Mouse (Mus musculus) splenic B cell, adult 2 months (primary cell): ENCODE measurements around the gene Spata13.
A peak's percentile ranks its signal among the peaks of the same experiment; 100 is the strongest.

ENCODE experiments used
- DNase-seq: peaks from one replicate; pipeline ENCODE4 v3.0.0-alpha.2; 2011; ENCODE audit warnings: low read depth, low spot score
- H3K27me3 ChIP-seq: 2 replicates; pipeline ENCODE4 v1.6.1; 2012; ENCODE audit warnings: mild to moderate bottlenecking, low read length, moderate library complexity, mixed read lengths; ENCODE audit not compliant: control insufficient read depth, poor library complexity, insufficient read depth, severe bottlenecking
- H3K36me3 ChIP-seq: 2 replicates; pipeline ENCODE4 v1.6.1; 2012; ENCODE audit warnings: mild to moderate bottlenecking, low read length, moderate library complexity, mixed read lengths; ENCODE audit not compliant: control insufficient read depth, poor library complexity, insufficient read depth, severe bottlenecking

Gene Spata13

GRCm38 (mm10) chr14:60654708-60655107 lies 20.9 kb downstream of the Spata13 start:
- Histone ChIP-seq H3K36me3 (no peaks in the 10 kb centered on the region), H3K27me3 (no peaks in the 10 kb centered on the region)
- no peak for DNase-seq

GRCm38 (mm10) chr14:60655941-60656700 lies 22.3 kb downstream of the Spata13 start:
- Histone ChIP-seq H3K36me3 (no peaks in the 10 kb centered on the region), H3K27me3 (no peaks in the 10 kb centered on the region)
- no peak for DNase-seq

- Histone ChIP-seq H3K36me3 (no peaks in the 10 kb centered on the region), H3K27me3 (no peaks in the 10 kb centered on the region)
- DNase-seq, result no peak
Observed at GRCm38 (mm10) chr14:60656701-60657085, 22.9 kb downstream of the Spata13 start.

GRCm38 (mm10) chr14:60657891-60658290 lies 24.1 kb downstream of the Spata13 start:
- DNase-seq, result no peak
- Histone ChIP-seq H3K36me3 (no peaks in the 10 kb centered on the region), H3K27me3 (no peaks in the 10 kb centered on the region)

GRCm38 (mm10) chr14:60659498-60659897 lies 25.7 kb downstream of the Spata13 start:
- no peak for DNase-seq
- Histone ChIP-seq H3K27me3 (no peaks in the 10 kb centered on the region), H3K36me3 (no peaks in the 10 kb centered on the region)

- no peaks in the 10 kb centered on the region for H3K36me3 ChIP-seq
- no peak for DNase-seq
- no peaks in the 10 kb centered on the region for H3K27me3 ChIP-seq
Observed at GRCm38 (mm10) chr14:60660591-60660990, 26.8 kb downstream of the Spata13 start.

- DNase-seq, result no peak
- Histone ChIP-seq H3K27me3 (no peaks in the 10 kb centered on the region), H3K36me3 (no peaks in the 10 kb centered on the region)
Observed at GRCm38 (mm10) chr14:60661281-60661680, 27.5 kb downstream of the Spata13 start.

- no peaks in the 10 kb centered on the region for H3K36me3 ChIP-seq
- no peaks in the 10 kb centered on the region for H3K27me3 ChIP-seq
- no peak for DNase-seq
Observed at GRCm38 (mm10) chr14:60663309-60663940, 29.6 kb downstream of the Spata13 start.

- no peak for DNase-seq
- no peaks in the 10 kb centered on the region for H3K27me3 ChIP-seq
- no peaks in the 10 kb centered on the region for H3K36me3 ChIP-seq
Observed at GRCm38 (mm10) chr14:60664641-60665040, 30.8 kb downstream of the Spata13 start.

- H3K27me3 ChIP-seq, result no peaks in the 10 kb centered on the region
Observed at GRCm38 (mm10) chr14:60665263-60665662, 31.5 kb downstream of the Spata13 start.

GRCm38 (mm10) chr14:60666252-60666651 lies 32.5 kb downstream of the Spata13 start:
- no peaks in the 10 kb centered on the region for H3K36me3 ChIP-seq
- no peaks in the 10 kb centered on the region for H3K27me3 ChIP-seq
- peak; percentile 60 for DNase-seq

More at GRCm38 (mm10) chr14:60665263-60665662, 31.5 kb downstream of the Spata13 start:
- H3K36me3 ChIP-seq, result no peaks in the 10 kb centered on the region
- DNase-seq, result no peak

- Histone ChIP-seq H3K36me3 (no peaks in the 10 kb centered on the region), H3K27me3 (no peaks in the 10 kb centered on the region)
- no peak for DNase-seq
Observed at GRCm38 (mm10) chr14:60670191-60670590, 36.4 kb downstream of the Spata13 start.

- Histone ChIP-seq H3K27me3 (no peaks in the 10 kb centered on the region), H3K36me3 (no peaks in the 10 kb centered on the region)
- no peak for DNase-seq
Observed at GRCm38 (mm10) chr14:60671504-60671903, 37.7 kb downstream of the Spata13 start.

- H3K27me3 ChIP-seq, result no peaks in the 10 kb centered on the region
- DNase-seq, result no peak
Observed at GRCm38 (mm10) chr14:60675697-60676096, 41.9 kb downstream of the Spata13 start.

GRCm38 (mm10) chr14:60676625-60677314 lies 43.0 kb downstream of the Spata13 start:
- no peaks in the 10 kb centered on the region for H3K27me3 ChIP-seq
- no peak for DNase-seq
- H3K36me3 ChIP-seq, result no peaks in the 10 kb centered on the region

More at GRCm38 (mm10) chr14:60675697-60676096, 41.9 kb downstream of the Spata13 start:
- no peaks in the 10 kb centered on the region for H3K36me3 ChIP-seq
